Mouse (Mus musculus) telencephalon, adult 2 months (tissue): ENCODE data around the gene Pik3ca.

Experiments used
- DNase-seq: peaks from one replicate; pipeline ENCODE4 v3.0.0-alpha.2; 2011; ENCODE audit warnings: low read depth, low spot score

The Pik3ca gene

GRCm38 (mm10) chr3:32441710-32442109 is 44.2 kb downstream of the Pik3ca start:
- no peak for DNase-seq

- DNase-seq = no peak
Measured at GRCm38 (mm10) chr3:32454329-32455021, 57.0 kb downstream of the Pik3ca start.

GRCm38 (mm10) chr3:32459777-32460176 is 62.3 kb downstream of the Pik3ca start:
- DNase-seq = no peak

GRCm38 (mm10) chr3:32467321-32467720 is 69.8 kb downstream of the Pik3ca start:
- no peak for DNase-seq

- no peak for DNase-seq
Measured at GRCm38 (mm10) chr3:32468411-32468810, 70.9 kb downstream of the Pik3ca start.

- DNase-seq = no peak
Measured at GRCm38 (mm10) chr3:32470449-32470848, 73.0 kb downstream of the Pik3ca start.

GRCm38 (mm10) chr3:32471098-32471497 is 73.6 kb downstream of the Pik3ca start:
- peak; percentile 72 for DNase-seq

- DNase-seq = no peak
Measured at GRCm38 (mm10) chr3:32472191-32472900, 74.9 kb downstream of the Pik3ca start.

- DNase-seq = no peak
Measured at GRCm38 (mm10) chr3:32473184-32473583, 75.7 kb downstream of the Pik3ca start.

GRCm38 (mm10) chr3:32479961-32480360 is 82.5 kb downstream of the Pik3ca start:
- DNase-seq = no peak

GRCm38 (mm10) chr3:32483035-32483434 is 85.6 kb downstream of the Pik3ca start:
- DNase-seq = no peak

GRCm38 (mm10) chr3:32486543-32486942 is 89.1 kb downstream of the Pik3ca start:
- no peak for DNase-seq

- DNase-seq = no peak
Measured at GRCm38 (mm10) chr3:32488172-32488571, 90.7 kb downstream of the Pik3ca start.

- DNase-seq = no peak
Measured at GRCm38 (mm10) chr3:32490076-32490927, 92.8 kb downstream of the Pik3ca start.

GRCm38 (mm10) chr3:32490928-32491315 is 93.5 kb downstream of the Pik3ca start:
- no peak for DNase-seq

GRCm38 (mm10) chr3:32492097-32493090 is 94.9 kb downstream of the Pik3ca start, which contains the start of gene Kcnmb3:
TSS of gene Kcnmb3 (minus strand) at chr3:32492231.
- DNase-seq = no peak

GRCm38 (mm10) chr3:32494387-32495087 is 97.1 kb downstream of the Pik3ca start:
- no peak for DNase-seq

GRCm38 (mm10) chr3:32495088-32495770 is 97.8 kb downstream of the Pik3ca start:
- no peak for DNase-seq

- no peak for DNase-seq
Measured at GRCm38 (mm10) chr3:32495856-32496710, 98.6 kb downstream of the Pik3ca start.
